Mouse (Mus musculus): Measurements from ENCODE around the gene Cadps.

- TF ChIP-seq POLR2A (IDR thresholded peaks at IDR 0.05; ENCODE audit: extremely low read depth, insufficient read depth, low read length) (no peak), CTCF (IDR thresholded peaks at IDR 0.05; ENCODE audit: low read depth, low read length) (no peak)
Observed at GRCm38 (mm10) chr14:12838949-12839348, 16.1 kb upstream of the Cadps start.
